Mouse (Mus musculus): ENCODE measurements at regions not wholly inside any gene's neighbourhood (a gene's known extent, or its start where the extent isn't known, plus 50 kb on each side); places are given as distances from the start of the nearest gene placed in this dataset.

DNA sequence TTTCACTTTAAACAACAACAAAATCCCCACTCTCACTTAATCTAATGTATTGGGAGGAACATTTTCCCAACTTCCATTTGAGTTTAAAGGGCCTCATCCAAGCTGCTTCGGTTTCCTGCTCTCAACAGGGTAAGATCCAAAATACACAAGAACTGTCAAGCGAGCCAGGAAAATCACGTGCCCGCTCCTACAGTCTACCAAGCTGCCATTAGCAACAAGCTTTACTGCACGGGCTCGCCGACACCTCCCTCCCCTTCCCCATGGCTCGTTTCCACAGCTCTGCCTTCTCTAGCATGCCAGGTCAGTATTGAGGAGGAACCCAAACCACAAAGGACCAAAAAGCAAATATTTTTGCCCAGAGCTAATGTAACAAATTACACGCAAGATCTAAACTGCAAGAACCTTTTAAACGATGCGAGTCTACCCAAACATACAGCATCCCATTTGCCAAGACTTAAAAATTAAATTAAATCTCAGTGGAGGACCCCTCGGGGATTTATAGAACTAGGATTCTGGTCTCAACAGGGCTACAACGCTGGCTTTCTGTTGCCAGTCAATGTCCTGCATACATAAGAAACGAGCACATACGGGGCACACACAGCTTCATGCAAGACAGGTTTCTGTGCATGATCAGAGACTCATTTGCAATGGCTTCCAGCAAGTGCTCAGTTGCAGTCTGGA is 435.4 kb upstream of the Jarid2 start:
- Histone ChIP-seq H3K4me2 (replicated peaks; ENCODE audit: low read depth) (no peak overlapping the region), H3K27me3 (replicated peaks; ENCODE audit: control insufficient read depth, insufficient read depth, low read length) (no peaks in the 10 kb centered on the region), H3K9me3 (ENCODE audit: control insufficient read depth) (peaks cover 6% of the 10 kb centered on the region; the same call in 1 of the 2 replicates), H3K9ac (ENCODE audit: low read depth, low read length) (no peak overlapping the region), H3K4me1 (replicated peaks; ENCODE audit: control insufficient read depth, insufficient read depth, low read length) (no peaks in the 10 kb centered on the region), H3K27ac (ENCODE audit: low read depth, low read length) (no peak overlapping the region), H3K36me3 (ENCODE audit: control insufficient read depth, insufficient read depth) (no peaks in the 10 kb centered on the region), H3K4me3 (ENCODE audit: low read depth, low read length) (no peak overlapping the region)
- WGBS, result 87% methylated on average over 15 of the region's 15 CpGs
- ATAC-seq, result no peak
- no peak for TF ChIP-seq CTCF (IDR thresholded peaks at IDR 0.05; ENCODE audit: low read depth)

DNA sequence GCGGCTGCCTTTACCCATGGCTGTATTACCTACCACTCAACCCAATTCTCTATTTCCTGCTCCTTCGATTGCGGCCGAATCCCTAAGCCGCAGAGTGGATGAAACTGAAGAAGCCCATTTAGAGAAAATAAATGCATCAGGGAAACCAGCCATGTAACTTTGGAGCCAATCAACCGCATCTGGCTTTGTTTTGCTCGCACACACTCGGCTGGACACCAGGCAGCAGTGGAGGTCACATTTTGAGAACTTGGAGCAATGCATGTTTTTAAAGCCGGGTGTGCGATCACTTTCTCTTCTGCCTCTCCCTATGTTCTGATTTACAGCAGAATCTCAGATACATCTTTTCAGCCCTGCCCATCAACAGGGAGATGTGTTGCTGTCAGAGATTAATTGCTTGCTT is 433.7 kb upstream of the Jarid2 start:
- no peak overlapping the region for H3K9ac ChIP-seq (ENCODE audit: low read depth, low read length)
- no peak overlapping the region for H3K4me3 ChIP-seq (ENCODE audit: low read depth, low read length)
- no peaks in the 10 kb centered on the region for H3K27me3 ChIP-seq (replicated peaks; ENCODE audit: control insufficient read depth, insufficient read depth, low read length)
- ATAC-seq, result no peak
- H3K9me3 ChIP-seq (ENCODE audit: control insufficient read depth), result peaks cover 1% of the 10 kb centered on the region; the same call in 1 of the 2 replicates
- no peak overlapping the region for H3K27ac ChIP-seq (ENCODE audit: low read depth, low read length)
- H3K4me1 ChIP-seq (replicated peaks; ENCODE audit: control insufficient read depth, insufficient read depth, low read length), result no peaks in the 10 kb centered on the region
- no peaks in the 10 kb centered on the region for H3K36me3 ChIP-seq (ENCODE audit: control insufficient read depth, insufficient read depth)
- no peak for TF ChIP-seq CTCF (IDR thresholded peaks at IDR 0.05; ENCODE audit: low read depth)
- H3K4me2 ChIP-seq (replicated peaks; ENCODE audit: low read depth), result no peak overlapping the region
- WGBS, result 83% methylated on average over 10 of the region's 10 CpGs

DNA sequence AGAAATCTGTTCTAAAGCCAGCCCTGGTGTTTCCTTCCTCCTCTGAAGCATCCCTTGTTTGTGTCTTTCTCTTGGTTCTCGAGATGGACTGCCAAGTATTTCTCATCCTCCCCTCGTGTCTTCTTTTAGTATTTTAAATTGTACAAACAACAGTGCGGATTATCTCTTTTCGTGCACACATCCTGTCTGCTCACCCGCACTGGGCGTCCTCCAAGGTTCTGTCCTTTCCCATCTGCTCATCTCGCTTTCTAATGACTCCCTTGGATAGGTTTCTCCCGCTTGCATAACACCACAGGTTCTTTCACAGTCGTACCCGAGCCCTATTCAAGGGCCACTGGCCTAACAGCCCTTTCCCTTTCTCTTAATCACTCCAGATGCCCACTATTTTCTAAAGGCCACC is 428.7 kb upstream of the Jarid2 start:
- Histone ChIP-seq H3K9ac (ENCODE audit: low read depth, low read length) (no peak overlapping the region), H3K4me3 (ENCODE audit: low read depth, low read length) (no peak overlapping the region), H3K36me3 (ENCODE audit: control insufficient read depth, insufficient read depth) (no peaks in the 10 kb centered on the region), H3K27ac (ENCODE audit: low read depth, low read length) (no peak overlapping the region), H3K9me3 (ENCODE audit: control insufficient read depth) (no peaks in the 10 kb centered on the region), H3K4me1 (replicated peaks; ENCODE audit: control insufficient read depth, insufficient read depth, low read length) (no peaks in the 10 kb centered on the region), H3K4me2 (replicated peaks; ENCODE audit: low read depth) (no peak overlapping the region), H3K27me3 (replicated peaks; ENCODE audit: control insufficient read depth, insufficient read depth, low read length) (no peaks in the 10 kb centered on the region)
- 79% methylated on average over 10 of the region's 10 CpGs for WGBS
- no peak for TF ChIP-seq CTCF (IDR thresholded peaks at IDR 0.05; ENCODE audit: low read depth)
- ATAC-seq, result no peak

DNA sequence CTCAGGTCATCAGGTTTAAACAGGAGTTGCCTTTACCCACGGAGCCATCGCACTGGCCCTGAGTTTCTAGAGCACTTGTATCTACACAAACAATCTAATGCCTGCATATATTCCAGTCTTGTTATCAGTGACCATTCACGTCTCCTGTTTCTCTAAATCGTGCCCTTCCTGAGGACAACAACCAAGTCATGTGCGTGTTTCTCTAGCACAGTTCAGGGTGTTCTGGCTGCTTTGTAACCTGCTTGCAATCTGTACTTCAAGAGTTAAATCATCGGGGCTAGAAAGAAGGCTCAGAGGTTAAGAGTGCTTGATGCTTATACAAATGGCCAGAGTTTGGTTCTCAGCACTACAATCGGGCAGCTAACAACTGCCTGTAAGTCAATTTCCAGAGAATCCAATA is 428.1 kb upstream of the Jarid2 start:
- no peak overlapping the region for H3K4me2 ChIP-seq (replicated peaks; ENCODE audit: low read depth)
- H3K36me3 ChIP-seq (ENCODE audit: control insufficient read depth, insufficient read depth), result no peaks in the 10 kb centered on the region
- H3K9me3 ChIP-seq (ENCODE audit: control insufficient read depth), result no peaks in the 10 kb centered on the region
- no peak for ATAC-seq
- no peaks in the 10 kb centered on the region for H3K27me3 ChIP-seq (replicated peaks; ENCODE audit: control insufficient read depth, insufficient read depth, low read length)
- H3K9ac ChIP-seq (ENCODE audit: low read depth, low read length), result no peak overlapping the region
- no peaks in the 10 kb centered on the region for H3K4me1 ChIP-seq (replicated peaks; ENCODE audit: control insufficient read depth, insufficient read depth, low read length)
- 80% methylated on average over 7 of the region's 7 CpGs for WGBS
- H3K27ac ChIP-seq (ENCODE audit: low read depth, low read length), result no peak overlapping the region
- no peak overlapping the region for H3K4me3 ChIP-seq (ENCODE audit: low read depth, low read length)
- TF ChIP-seq CTCF (IDR thresholded peaks at IDR 0.05; ENCODE audit: low read depth), result no peak

DNA sequence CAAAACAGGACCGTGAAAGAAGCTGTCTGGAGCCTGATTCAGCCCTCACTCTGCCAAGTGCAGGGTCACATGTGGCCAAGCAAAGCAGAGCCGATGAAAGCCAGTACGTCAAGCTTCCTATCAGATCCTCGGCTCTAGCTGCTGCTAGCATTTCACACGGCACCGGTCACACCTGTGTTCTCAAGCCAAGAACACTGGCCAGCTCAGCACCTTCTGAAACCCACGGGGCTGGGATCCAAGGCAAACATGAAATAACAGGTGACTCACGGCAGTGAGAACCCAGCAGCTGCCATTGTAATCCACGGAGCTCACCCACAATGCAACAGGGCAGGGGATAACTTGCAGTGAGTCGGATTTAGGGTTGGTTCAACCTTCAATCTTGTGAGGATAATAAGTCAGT is 427.3 kb upstream of the Jarid2 start:
- no peak overlapping the region for H3K4me3 ChIP-seq (ENCODE audit: low read depth, low read length)
- no peaks in the 10 kb centered on the region for H3K27me3 ChIP-seq (replicated peaks; ENCODE audit: control insufficient read depth, insufficient read depth, low read length)
- H3K36me3 ChIP-seq (ENCODE audit: control insufficient read depth, insufficient read depth), result no peaks in the 10 kb centered on the region
- no peak for TF ChIP-seq CTCF (IDR thresholded peaks at IDR 0.05; ENCODE audit: low read depth)
- H3K4me2 ChIP-seq (replicated peaks; ENCODE audit: low read depth), result no peak overlapping the region
- 59% methylated on average over 10 of the region's 10 CpGs for WGBS
- ATAC-seq, result no peak
- no peak overlapping the region for H3K27ac ChIP-seq (ENCODE audit: low read depth, low read length)
- no peaks in the 10 kb centered on the region; the same call in 1 of the 2 replicates for H3K4me1 ChIP-seq (replicated peaks; ENCODE audit: control insufficient read depth, insufficient read depth, low read length)
- H3K9ac ChIP-seq (ENCODE audit: low read depth, low read length), result no peak overlapping the region
- no peaks in the 10 kb centered on the region for H3K9me3 ChIP-seq (ENCODE audit: control insufficient read depth)

DNA sequence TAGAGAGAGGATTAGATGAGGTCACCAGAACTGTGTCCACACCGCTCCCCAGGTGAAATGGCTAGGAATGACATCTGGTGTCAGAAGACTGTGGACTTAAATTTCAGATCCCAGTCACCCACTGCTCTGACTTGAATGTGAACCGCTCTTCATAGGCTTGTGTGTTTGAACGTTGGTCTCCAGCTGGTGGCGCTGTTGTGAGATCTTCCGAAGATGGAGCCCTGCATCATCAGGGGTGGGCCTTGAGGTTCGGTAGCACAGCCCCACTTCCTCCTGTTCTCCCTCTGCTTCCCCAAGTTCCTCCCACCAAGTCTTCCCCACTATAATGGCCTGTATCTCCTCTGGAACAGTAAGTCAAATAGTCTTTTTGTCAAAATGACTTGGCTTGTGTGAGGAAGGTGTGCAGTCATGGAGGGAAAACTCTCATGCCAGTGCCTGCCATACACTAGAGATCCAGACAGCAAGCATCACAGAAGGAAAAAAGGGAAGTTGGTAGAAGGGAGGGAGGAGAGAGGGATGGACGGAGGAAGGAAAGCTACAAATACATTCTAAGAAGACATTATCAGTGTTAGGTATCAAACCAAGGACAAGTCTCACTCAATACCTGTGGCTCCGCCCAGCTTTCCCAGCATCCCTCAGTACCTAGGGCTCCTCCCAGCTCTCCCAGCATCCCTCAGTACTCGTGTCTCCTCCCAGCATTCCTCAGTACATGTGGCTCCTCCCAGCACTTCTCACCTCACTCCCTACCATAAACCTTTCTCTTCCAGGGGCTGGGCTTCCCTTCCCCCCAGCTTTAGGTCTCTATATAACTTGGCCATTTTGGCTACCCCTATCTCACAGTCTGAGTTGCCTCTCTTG is 423.9 kb upstream of the Jarid2 start:
- H3K4me3 ChIP-seq (ENCODE audit: low read depth, low read length), result no peak overlapping the region
- no peak overlapping the region for H3K27ac ChIP-seq (ENCODE audit: low read depth, low read length)
- no peaks in the 10 kb centered on the region; the same call in 1 of the 2 replicates for H3K4me1 ChIP-seq (replicated peaks; ENCODE audit: control insufficient read depth, insufficient read depth, low read length)
- WGBS, result 83% methylated on average over 9 of the region's 9 CpGs
- TF ChIP-seq CTCF (IDR thresholded peaks at IDR 0.05; ENCODE audit: low read depth), result peak; percentile 42
- no peaks in the 10 kb centered on the region for H3K9me3 ChIP-seq (ENCODE audit: control insufficient read depth)
- ATAC-seq, result no peak
- H3K4me2 ChIP-seq (replicated peaks; ENCODE audit: low read depth), result no peak overlapping the region
- H3K27me3 ChIP-seq (replicated peaks; ENCODE audit: control insufficient read depth, insufficient read depth, low read length), result no peaks in the 10 kb centered on the region
- no peaks in the 10 kb centered on the region for H3K36me3 ChIP-seq (ENCODE audit: control insufficient read depth, insufficient read depth)
- no peak overlapping the region for H3K9ac ChIP-seq (ENCODE audit: low read depth, low read length)
